Mouse (Mus musculus) telencephalon, adult 2 months (tissue): ENCODE data around the gene Vps53.

Experiments used
- DNase-seq: peaks from one replicate; pipeline ENCODE4 v3.0.0-alpha.2; 2011; ENCODE audit warnings: low read depth, low spot score

The Vps53 gene

GRCm38 (mm10) chr11:76167079-76167765, 12.2 kb downstream of the Vps53 start:
- no peak for DNase-seq

- DNase-seq = no peak
Observed at GRCm38 (mm10) chr11:76166657-76167056, 12.8 kb downstream of the Vps53 start.

GRCm38 (mm10) chr11:76160251-76160650, 19.2 kb downstream of the Vps53 start:
- DNase-seq = no peak

- no peak for DNase-seq
Observed at GRCm38 (mm10) chr11:76158375-76158774, 21.1 kb downstream of the Vps53 start.

- DNase-seq = no peak
Observed at GRCm38 (mm10) chr11:76154861-76155260, 24.6 kb downstream of the Vps53 start.

GRCm38 (mm10) chr11:76154200-76154599, 25.2 kb downstream of the Vps53 start:
- DNase-seq = no peak

GRCm38 (mm10) chr11:76153236-76153951, 26.1 kb downstream of the Vps53 start:
- DNase-seq = no peak

- no peak for DNase-seq
Observed at GRCm38 (mm10) chr11:76150980-76151379, 28.5 kb downstream of the Vps53 start.

- DNase-seq = peak; percentile 50
Observed at GRCm38 (mm10) chr11:76148055-76149008, 31.1 kb downstream of the Vps53 start.

- no peak for DNase-seq
Observed at GRCm38 (mm10) chr11:76146187-76147010, 33.0 kb downstream of the Vps53 start.

GRCm38 (mm10) chr11:76145169-76145568, 34.3 kb downstream of the Vps53 start:
- DNase-seq = no peak

GRCm38 (mm10) chr11:76144386-76144785, 35.1 kb downstream of the Vps53 start:
- no peak for DNase-seq

- DNase-seq = no peak
Observed at GRCm38 (mm10) chr11:76137996-76138395, 41.5 kb downstream of the Vps53 start.

- DNase-seq = no peak
Observed at GRCm38 (mm10) chr11:76135641-76136437, 43.6 kb downstream of the Vps53 start.

GRCm38 (mm10) chr11:76130859-76131258, 48.6 kb downstream of the Vps53 start:
- no peak for DNase-seq

GRCm38 (mm10) chr11:76125386-76125785, 54.1 kb downstream of the Vps53 start:
- DNase-seq = no peak

GRCm38 (mm10) chr11:76123517-76123916, 55.9 kb downstream of the Vps53 start:
- DNase-seq = no peak

- DNase-seq = no peak
Observed at GRCm38 (mm10) chr11:76122571-76122970, 56.9 kb downstream of the Vps53 start.

- no peak for DNase-seq
Observed at GRCm38 (mm10) chr11:76121086-76121485, 58.4 kb downstream of the Vps53 start.

- peak; percentile 15 for DNase-seq
Observed at GRCm38 (mm10) chr11:76120407-76120901, 59.0 kb downstream of the Vps53 start.
